Mouse (Mus musculus) v-Abl transformed pro-B cells (cell line): Measurements from ENCODE around the gene Pip5k1c.

Source experiments
- in situ Hi-C, 2 experiments: fragments of 400-800 bp; cut with MboI; formaldehyde crosslinking; loops; one replicate each; pipeline ENCODE4 v1.15.1; 2025; ENCODE audit not compliant: unreplicated experiment in 2 of 2

Gene Pip5k1c

GRCm38 (mm10) chr10:81342686-81343505 lies 50.1 kb downstream of the Pip5k1c start, which contains the start of gene Gipc3:
Gene Gipc3, minus strand, starts transcription at chr10:81343266.
- in situ Hi-C loops, result loop anchor here (5.0 kb wide), 2 partner anchors 51 to 56 kb away; partner anchors contain the start of genes Pip5k1c (in 1 of the 2) and Tjp3 (in 1 of the 2)

- in situ Hi-C loops, result loop anchor here (5.0 kb wide), 2 partner anchors 52 to 57 kb away; partner anchors contain the start of genes Pip5k1c (in 1 of the 2) and Tjp3 (in 1 of the 2)
Observed at GRCm38 (mm10) chr10:81344421-81345161, 51.8 kb downstream of the Pip5k1c start.

GRCm38 (mm10) chr10:81345162-81345534 lies 52.4 kb downstream of the Pip5k1c start:
- in situ Hi-C loops, result no loop called here

- in situ Hi-C loops, result no loop called here
Observed at GRCm38 (mm10) chr10:81346453-81347067, 53.8 kb downstream of the Pip5k1c start.

- in situ Hi-C loops, result no loop called here
Observed at GRCm38 (mm10) chr10:81349146-81349545, 56.4 kb downstream of the Pip5k1c start.

- in situ Hi-C loops, result no loop called here
Observed at GRCm38 (mm10) chr10:81349961-81350350, 57.2 kb downstream of the Pip5k1c start.

- in situ Hi-C loops, result no loop called here
Observed at GRCm38 (mm10) chr10:81350351-81351063, 57.7 kb downstream of the Pip5k1c start, which contains the start of gene Hmg20b. Gene Hmg20b, minus strand, starts transcription at chr10:81350480.

- in situ Hi-C loops, result no loop called here
Observed at GRCm38 (mm10) chr10:81351678-81352291, 59.0 kb downstream of the Pip5k1c start.

GRCm38 (mm10) chr10:81354738-81355477 lies 62.1 kb downstream of the Pip5k1c start:
- in situ Hi-C loops, result no loop called here

- in situ Hi-C loops, result no loop called here
Observed at GRCm38 (mm10) chr10:81355533-81355932, 62.8 kb downstream of the Pip5k1c start.

GRCm38 (mm10) chr10:81356352-81356990 lies 63.7 kb downstream of the Pip5k1c start:
- in situ Hi-C loops, result no loop called here

- in situ Hi-C loops, result no loop called here
Observed at GRCm38 (mm10) chr10:81356991-81357844, 64.5 kb downstream of the Pip5k1c start, which contains the start of gene Mfsd12. Gene Mfsd12, plus strand, starts transcription at chr10:81357491.

GRCm38 (mm10) chr10:81358209-81358608 lies 65.4 kb downstream of the Pip5k1c start:
- in situ Hi-C loops, result no loop called here

- in situ Hi-C loops, result no loop called here
Observed at GRCm38 (mm10) chr10:81358841-81359240, 66.1 kb downstream of the Pip5k1c start.

- in situ Hi-C loops, result no loop called here
Observed at GRCm38 (mm10) chr10:81360721-81361120, 68.0 kb downstream of the Pip5k1c start.

GRCm38 (mm10) chr10:81362336-81362949 lies 69.7 kb downstream of the Pip5k1c start:
- in situ Hi-C loops, result no loop called here
